Mouse (Mus musculus) cerebellum, postnatal 36 days (tissue): ENCODE measurements around the gene Terf2.

Experiments
- DNase-seq, 2 experiments: peaks; one replicate each; pipeline ENCODE4 v3.0.0; 2021 to 2022; ENCODE audit warnings: mixed read lengths in 2 of 2

Gene Terf2

DNA sequence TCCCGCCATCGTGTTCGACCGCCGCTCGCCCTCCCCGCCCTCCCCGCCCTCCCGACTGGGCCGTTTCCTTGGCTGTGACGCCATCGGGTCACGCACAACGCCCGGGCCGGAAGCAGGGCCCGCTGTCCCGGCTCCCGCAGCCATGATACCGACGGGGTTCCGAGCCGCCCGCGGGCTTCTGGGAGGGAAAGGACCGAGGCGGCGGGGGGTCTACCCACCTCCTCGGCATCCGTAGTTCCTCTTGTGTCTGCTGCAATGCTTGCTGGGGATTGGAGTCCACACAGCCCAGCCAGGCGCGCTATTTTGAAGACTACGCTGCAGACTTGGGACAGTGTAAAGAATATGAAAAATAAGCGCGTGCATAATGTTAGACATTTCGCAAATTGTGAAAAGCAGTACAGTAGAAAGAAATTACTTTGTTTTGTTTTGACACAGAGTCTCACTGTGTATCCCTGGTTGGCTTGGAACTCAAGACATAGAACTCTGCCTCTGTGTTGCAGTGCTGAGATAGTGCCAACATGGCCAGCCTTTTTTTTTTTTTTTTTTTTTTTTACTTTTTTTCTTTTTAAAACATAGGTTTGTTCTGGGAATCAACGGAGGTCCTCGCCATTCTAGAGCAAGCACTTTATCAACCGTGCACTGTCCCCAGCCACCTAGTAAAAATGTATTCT is at the start of gene Terf2:
TSS of gene Terf2 (minus strand) at position 182 of the 671 bp plus-strand sequence.
- DNase-seq = peak; percentile 98

DNA sequence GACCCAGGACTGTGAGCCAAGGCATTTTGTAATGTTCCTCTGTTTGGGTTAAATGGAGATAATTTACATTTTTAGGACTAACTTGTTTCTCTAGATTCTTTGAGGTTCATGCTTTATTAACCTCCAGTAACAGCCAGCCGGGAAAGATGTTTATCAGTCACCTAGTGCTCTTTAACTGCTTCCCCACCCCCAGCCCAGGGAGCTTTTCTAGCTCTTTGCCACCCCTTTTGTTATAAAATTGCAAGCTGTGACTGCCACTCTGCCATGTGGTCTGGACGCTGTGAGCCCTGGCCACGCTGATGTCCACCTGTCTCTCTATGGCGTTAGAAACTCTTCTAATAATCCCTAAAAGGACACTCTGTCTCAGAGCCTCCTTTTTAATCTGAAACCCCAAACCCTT is 47.2 kb upstream of the Terf2 start:
- peak; percentile 15 to 19 for DNase-seq

DNA sequence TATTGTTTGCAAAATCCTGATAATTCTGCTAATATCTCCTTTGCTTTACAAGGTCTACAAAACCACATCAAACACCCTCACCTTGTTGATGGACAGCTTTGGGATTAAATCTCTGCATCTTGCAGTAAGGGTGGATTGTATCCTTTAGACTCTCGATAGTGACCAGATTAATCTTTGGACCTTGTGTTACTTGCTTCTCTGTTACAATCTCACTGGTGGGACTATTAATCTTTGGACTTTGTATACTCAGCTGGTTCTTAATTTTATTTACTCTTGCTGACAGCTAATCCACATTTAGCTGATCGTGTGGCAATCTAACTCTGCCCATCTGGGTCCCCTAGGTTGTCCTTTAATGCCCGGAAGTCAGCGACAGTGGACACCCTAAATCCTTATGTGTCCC is 46.2 kb upstream of the Terf2 start:
- no peak for DNase-seq

DNA sequence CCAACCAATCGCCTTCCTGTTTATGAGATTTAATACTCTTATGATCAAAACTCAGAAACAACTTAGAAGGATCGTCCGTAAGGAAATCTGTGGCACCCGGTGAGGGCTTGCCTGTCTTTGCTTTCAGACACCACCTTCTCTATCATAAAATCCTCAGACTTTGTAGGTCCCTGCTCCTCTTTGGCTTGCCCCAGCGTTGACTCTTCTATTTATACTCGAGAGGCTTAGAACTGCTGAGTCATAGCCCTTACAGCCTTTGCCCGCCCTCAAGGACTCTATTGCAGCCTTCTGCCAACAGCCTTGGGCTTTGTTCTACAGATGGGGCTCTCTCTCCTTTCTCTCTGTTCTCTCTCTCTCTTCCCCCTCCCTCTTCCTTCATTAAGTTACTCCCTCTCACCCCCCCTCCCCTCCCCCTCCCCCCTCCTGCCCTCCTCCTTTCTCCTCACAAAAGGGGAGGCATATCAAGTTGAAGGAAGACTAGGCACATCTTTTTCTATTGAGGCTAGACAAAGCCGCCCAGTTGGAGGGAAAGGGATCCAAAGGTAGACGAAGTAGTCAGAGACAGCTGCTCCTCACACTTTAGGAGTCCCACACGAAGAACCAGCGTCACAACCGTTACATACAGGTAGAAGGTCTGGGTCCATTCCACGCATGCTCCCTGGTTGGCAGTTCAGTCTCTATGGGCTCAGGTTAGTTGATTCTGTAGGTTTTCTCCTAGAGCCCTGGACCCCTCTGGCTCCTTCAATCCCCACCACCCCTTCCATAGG is 43.5 kb upstream of the Terf2 start:
- DNase-seq = no peak

DNA sequence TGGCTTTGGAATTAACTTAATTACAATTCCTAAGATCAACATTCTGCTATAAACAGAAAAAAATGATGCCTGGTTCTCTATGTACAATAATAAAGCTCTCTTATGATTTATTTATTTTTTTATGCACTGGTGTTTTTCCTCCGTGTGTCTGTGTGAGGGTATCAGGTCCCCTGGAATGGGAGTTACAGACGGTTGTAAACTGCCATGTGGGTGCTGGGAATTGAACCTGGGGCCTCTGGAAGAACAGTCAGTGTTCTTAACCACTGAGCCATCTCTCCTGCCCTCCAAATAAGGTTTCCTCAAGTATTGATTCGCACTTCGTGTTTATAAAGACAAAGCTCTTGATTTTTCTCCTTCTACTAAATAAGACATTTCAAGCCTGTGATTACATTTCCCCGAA is 42.0 kb upstream of the Terf2 start:
- no peak for DNase-seq

DNA sequence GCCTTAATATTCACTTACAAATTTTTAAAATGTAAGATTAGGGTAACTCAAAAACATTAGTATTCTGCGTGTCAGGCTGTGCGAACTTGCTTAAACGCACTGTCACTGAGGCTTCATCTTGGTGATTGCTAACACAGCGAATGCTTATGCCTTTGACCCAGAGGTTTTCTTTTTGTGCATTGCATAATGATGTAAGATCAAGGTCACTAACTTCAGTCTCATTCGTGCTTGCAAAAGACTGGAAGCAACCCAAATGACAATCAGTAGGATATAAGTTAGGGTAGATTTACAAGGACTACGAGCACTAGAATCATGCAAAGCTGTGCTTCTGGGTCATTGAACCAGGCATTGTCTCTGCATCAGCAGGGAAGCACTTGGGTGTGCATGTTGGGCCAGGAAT is 41.2 kb upstream of the Terf2 start:
- DNase-seq = no peak

DNA sequence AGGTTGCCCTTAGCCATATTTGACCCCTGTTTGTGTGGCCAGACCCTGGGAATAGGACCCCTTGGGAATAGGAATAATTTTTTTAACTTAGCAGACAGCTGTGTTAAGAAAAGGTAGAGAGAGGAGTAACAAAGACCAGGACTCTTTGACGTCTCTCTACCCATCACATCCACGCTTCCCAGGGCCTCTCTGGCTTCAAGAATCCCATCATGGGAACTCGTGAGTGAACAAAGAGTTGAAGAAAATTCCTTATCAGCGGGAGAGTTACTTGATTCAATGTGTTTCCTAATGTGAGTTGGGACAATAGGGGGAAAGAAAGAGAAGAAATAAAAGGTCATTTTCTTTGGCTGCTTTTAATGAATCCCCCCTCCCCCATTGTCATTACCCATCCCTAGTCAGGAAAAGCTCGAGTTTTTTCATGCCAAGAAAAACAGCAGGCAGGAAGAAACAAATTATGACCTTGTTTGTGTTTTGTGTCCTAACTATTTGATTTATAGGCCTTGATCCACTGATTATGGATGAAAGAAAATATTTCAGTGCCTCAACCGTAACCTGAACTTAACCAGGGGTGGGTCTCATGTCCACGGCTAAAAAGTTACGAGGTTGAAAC is 39.8 kb upstream of the Terf2 start:
- DNase-seq = no peak

DNA sequence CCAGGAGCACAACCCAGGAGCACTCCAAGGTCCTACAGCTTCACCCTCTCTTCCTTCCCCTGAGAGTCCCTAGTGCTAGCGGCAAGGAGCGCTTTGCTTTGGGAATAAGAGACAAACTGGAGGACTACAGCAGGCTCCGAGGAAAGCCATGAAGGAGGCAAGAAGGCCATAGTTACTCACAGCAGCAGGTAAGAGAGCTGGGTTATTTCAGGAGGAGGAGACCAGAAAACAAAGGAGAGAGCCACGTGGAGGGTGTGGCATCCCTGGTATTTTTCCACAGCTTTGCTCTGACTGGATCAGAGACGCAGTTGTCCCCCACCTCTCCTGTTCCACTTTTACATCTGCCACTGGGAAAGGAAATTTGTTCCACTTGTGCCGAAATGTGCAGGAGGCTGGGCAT is 37.5 kb upstream of the Terf2 start:
- DNase-seq = no peak

DNA sequence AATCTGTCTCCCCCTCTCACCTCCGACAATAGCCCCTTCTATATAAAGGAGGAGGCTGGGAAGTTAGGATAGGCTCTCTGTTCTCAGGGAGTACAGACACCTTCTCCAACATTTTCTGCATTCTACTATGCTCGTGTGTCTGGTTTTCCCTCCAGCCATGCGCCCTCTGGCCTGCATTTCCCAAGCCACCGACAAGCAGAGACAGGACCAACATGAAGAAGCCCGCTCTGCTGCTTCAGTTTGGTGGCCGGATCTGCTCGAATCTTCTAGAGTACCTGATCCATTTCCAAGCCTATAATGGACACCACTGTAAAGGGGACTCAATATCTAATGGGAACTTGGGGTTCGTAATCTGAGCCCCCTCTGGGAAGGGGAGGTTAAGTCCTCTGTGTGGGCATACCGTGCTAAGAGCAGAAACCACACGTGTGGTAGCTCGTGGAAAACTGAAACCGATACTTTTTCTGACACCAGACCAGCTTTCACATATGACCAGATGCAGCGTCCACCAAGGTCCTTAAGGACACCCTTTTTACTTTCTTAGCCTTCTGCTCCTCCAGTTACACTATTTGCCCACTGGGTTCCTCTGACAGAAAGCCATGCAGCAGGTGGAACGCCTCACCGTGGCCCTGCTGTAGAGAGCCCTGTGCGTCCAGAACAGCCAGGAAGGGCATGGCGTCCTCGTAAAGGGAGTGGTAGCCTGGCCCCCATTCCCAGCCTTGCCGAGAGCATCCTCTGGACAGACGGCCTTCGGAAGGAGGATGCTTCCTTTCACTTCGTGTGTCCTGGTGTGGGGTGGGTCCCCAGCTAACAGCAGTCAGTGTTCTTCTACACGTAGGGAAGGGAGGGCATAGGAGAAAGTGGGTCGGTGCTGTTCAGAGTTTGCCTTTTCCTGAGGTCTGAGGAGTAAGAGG is 36.5 kb upstream of the Terf2 start:
- no peak for DNase-seq

DNA sequence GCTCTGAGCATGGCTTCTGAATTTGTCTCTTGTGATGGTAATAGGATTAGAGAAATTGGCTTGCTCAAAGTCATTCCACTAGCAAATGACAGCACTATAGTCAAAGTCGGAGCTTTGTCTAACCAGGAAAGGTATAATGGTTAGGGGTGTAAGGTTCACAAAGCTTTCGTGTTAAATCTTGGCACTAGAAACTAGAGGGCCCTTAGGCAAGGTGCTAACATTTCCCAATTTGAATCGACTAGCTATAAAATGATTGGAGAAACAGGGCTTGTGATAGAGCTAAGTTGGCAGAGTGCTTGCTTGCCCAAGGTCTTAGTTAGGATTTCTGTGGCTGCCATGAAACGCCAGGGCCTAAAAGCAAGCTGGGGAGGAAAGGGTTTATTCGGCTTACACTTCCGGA is 33.7 kb upstream of the Terf2 start:
- no peak for DNase-seq

DNA sequence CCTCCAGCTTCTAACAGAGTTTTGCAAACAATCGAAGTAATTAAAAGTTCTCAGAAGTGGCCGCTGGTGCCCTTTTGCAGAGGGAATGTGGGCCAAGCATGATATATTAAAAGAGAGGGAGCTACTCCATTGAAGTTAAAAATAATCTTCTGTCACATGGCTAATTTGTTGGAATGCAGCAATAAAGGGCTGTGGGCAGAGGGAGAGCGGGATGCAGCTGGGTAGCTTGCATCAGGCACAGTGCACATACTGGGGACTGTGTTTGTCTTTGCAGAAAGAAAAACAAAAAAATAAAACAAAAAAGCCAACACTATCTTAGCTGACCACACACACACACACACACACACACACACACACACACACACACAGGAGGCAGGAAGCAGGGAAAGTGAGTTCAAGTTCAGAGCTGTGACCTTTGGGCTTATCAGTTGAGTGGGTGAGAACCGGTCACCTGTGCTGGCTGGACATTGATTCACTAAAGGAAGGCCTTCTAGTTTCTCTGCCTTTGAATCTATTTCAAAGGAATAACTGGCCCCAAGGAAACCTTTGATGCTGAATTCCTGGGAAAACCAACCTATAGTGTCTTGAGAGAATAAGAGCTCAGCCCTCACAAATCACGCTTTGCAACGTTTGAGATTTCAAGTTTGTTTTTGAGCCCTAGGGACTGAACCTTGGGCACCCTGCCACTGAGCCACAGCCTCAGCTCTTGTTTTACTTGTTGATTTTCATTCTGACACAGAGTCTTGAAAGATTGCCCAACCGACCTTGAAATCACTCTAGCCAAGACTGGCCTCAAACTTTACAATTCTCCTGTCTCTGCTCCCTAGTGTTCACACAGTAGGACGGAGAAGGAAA is 33.1 kb upstream of the Terf2 start:
- no peak for DNase-seq

DNA sequence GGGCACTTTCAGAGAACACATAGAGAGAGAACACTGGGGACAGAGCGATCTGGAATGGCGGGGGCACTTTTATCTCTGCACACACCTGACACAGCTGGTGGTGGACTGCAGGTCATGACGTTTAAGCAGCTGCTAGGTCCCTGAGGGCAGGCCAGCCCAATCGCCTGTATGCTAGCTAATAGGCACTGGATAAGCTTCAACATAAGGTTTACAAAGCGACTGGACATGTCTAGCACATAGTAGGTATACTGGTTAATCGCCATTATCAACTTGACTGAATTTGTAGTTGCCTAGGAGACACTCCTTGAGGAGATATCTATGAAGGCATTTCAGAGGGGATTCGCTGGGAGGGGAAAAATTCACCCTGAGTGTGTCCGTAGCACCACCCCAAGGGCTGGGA is 28.0 kb upstream of the Terf2 start:
- no peak for DNase-seq

DNA sequence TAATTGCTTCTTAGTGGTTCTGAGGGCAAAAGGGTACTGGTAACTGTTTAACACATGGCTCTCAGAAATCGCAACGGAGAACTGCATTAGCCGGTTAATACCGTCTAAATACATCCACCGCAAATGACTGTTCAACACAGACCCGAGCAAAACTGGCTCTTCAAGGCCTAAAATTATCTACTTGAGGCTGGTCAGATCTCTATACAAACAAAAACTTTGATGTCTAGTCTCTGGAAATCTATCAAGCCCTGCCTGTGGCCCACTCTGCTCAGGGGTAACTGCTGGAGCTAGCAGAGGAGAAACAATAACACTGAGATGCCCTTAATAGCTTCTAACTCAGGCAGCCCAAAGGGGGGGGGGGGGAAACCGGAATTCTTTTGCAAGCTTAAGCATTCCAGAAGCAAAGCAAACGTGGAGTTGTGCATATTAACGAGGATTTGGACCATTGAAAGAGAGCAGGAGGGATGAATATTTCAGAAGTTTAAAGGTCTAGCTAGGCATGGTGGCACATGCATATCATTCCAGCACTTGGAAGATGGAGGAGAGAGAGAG is 26.8 kb upstream of the Terf2 start:
- DNase-seq = no peak

DNA sequence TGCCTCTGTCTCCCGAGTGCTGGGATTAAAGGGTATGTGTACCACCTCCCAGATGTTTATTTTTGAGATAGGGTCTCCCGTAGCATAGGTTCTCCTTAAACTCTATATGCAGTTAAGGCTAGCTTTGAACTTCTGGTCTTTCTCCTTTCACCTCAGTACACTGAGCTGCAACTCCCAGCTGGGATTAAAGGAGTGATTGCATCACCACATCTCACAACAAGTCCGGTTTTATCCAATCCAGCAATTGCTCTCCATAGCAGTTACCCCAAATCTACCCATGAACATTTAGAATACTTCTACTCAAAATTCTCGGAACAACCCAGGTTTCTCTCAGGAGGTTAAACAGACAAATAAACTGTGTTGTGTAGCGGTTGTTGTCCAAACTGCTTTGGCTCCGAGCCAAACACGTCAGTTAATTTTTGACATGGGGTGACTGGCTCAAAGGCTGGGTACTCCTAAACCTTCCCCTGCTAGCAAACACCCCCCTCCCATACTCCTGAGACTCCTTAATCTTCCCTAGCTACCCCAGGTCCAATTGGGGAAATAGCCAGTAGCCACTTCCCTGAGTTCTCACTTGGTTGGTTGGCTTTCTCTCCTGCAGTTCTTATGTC is 25.4 kb upstream of the Terf2 start:
- no peak for DNase-seq

DNA sequence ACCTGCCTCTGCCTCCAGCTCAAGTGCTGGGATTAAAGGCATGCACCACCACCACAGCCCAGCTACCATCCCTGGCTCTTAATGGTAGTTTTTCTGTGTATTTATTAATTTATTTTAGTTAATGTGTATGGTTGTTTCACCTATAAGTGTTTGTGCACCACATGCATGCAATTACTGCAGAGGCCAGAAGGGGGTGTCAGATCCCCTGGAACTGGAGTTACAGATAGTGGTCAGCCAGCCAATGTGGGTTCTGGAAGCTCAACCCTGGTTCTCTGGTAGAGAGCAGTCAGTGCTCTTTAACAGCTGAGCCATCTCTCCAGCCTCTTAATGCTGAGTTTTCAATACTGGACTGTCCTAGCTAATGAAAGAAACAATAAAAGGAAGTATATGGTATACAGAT is 24.5 kb upstream of the Terf2 start:
- no peak for DNase-seq

DNA sequence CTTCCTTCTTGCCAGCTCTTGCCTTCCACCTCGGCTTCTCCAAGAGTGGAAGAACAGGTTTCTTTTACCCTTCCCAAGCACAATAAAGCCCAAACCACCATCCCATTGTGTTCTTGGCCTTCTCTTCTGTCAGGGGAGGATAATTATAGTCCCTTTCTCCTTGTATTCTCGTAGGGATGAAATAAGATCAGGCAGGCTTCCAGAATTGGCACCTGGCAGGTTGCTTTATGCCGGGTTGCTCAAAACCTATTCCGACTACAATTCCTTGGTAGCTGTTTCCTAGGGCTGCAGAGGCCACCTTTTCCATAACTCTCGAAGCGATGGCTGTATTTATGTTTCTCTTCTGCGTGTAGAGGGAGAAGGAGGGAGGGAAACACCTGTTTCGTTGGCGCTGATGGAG is 23.1 kb upstream of the Terf2 start:
- peak in 1 of 2 experiments; percentile 39 for DNase-seq

DNA sequence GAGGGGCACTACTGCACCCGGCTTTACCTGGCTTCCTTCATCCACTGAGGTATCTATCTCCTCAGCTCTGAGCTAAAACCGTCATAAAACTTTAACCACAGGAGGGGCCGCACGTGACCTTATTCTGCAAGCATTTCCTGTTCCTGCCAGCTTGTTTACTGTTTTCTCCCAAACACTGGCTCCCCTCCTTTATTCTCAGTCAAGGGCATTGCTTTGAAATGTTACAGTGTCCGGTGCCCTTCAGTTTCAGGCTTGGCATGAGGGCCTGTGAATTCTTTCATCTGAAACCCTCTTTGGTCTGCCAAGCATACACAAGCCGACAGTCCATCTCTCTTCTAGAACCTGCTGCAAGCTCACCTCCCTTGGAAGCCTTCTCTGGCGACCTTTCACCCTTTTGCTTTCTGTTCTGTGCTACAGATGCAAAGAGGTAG is 22.5 kb upstream of the Terf2 start:
- no peak for DNase-seq

DNA sequence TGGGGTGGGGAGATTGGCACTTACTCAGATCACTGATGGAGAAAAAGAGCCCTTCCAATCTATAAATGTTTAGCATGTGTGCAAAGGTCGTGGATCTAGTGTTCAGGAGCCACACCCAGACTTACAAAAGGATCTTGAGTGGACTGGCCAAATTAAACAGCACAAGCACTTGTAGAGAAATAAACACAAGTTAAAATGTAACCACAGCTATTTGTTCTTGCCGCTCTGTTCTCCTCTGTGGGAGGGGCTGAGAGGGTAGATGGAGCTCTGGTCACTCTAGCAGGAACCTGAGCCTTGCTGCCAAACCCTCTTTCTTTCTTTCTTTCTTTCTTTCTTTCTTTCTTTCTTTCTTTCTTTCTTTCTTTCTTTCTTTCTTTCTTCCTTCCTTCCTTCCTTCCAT is 20.7 kb upstream of the Terf2 start:
- no peak for DNase-seq

DNA sequence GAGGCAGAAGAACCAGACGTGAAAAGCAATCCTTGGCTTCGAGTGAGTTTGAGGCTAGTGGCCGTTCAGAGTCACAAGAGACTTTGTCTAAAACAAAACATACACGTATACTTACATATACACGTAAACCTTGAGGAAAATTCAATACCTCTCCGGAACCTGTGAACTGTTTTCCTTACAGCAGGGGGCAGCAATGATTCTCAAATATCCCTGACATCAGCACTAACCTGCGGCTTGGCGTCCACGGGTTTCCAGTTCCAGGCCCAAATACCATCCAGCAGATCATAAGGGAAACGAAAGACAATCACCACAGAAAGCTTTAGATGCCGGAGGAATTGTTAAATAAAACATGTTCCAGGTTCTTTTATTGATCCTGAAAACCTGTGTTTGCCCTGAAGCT is 19.7 kb upstream of the Terf2 start:
- DNase-seq = peak; percentile 80 to 90

DNA sequence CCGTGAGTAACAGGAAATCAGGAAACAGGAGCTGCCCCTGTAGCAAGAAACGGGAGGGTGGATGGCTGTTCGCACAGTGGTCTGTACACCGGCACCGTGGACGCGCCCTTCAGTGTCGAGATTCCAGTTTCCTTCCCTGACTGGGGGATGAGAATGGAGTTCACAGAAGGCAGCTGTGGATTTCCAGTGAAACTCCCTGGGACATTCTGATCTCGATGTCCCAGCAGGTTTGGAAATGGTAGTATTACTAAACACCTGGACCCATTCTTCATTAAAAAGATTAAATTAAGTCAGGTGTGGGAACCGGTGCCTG is 18.6 kb upstream of the Terf2 start:
- DNase-seq = no peak
